Mouse (Mus musculus): ENCODE data around the gene Nr0b1. TPM values are rescaled to one million over a fixed set of nuclear protein-coding genes. Genes with fewer than 3 reads are reported as not detected.
A peak's percentile ranks its signal among the peaks of the same experiment; 100 is the strongest.

Nr0b1 gene
- not detected in 2 replicates for polyA plus RNA-seq (2014; fragmentation: Nextera tagmentation; extraction: Ambion mirVana)

DNA sequence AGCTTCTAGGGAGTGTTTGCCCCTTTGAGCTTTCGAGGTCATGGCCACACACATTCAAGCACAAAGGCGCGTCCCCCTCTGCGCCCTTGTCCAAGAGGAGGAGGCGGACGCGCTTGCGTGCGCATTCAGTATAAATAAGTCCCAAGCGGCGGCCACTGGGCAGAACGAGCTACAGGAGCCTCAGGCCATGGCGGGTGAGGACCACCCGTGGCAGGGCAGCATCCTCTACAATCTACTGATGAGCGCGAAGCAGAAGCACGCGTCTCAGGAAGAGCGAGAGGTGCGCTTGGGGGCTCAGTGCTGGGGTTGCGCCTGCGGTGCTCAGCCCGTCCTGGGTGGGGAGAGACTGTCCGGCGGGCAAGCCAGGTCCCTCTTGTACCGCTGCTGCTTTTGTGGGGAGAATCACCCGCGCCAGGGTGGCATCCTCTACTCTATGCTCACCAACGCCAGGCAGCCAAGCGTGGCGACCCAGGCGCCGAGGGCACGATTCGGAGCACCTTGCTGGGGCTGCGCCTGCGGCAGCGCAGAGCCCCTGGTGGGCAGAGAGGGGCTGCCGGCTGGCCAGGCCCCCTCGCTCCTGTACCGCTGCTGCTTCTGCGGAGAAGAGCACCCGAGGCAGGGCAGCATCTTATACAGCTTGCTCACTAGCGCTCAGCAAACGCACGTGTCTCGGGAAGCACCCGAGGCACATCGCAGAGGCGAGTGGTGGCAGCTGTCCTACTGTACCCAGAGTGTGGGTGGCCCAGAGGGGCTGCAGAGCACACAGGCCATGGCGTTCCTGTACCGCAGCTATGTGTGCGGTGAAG lies at the start of gene Nr0b1:
Nr0b1 (plus strand) TSS at position 151 of the 806 bp plus-strand sequence.
- Histone ChIP-seq H3K27me3 (ENCODE audit: control insufficient read depth, insufficient read depth, low read length) (peaks cover 26% of the 10 kb centered on the region), H3K36me3 (ENCODE audit: control insufficient read depth, insufficient read depth, low read length) (no peaks in the 10 kb centered on the region), H3K9me3 (ENCODE audit: control insufficient read depth, low read length) (no peaks in the 10 kb centered on the region), H3K4me2 (ENCODE audit: low read length) (peak within 1 kb of the TSS; percentile 66), H3K27ac (replicated peaks in 1 of 2; ENCODE audit: control insufficient read depth in 1 of 2, insufficient read depth in 1 of 2, low read depth in 2 of 2, low read length in 2 of 2) (no peak within 1 kb of the TSS), H3K9ac (ENCODE audit: low read length) (no peak within 1 kb of the TSS), H3K4me1 (ENCODE audit: control insufficient read depth in 2 of 2, insufficient read depth in 2 of 2, low read length in 2 of 2) (no peaks in the 10 kb centered on the region), H3K4me3 (ENCODE audit: control insufficient read depth in 1 of 2, insufficient read depth in 1 of 2, low read depth in 1 of 2, low read length in 2 of 2) (peak within 1 kb of the TSS; percentile 23 to 31)
- ATAC-seq (ENCODE audit: insufficient number of reproducible peaks, insufficient read depth, low FRiP score, low read depth), result no peak
- WGBS, result 29% methylated on average over 53 of the region's 53 CpGs

DNA sequence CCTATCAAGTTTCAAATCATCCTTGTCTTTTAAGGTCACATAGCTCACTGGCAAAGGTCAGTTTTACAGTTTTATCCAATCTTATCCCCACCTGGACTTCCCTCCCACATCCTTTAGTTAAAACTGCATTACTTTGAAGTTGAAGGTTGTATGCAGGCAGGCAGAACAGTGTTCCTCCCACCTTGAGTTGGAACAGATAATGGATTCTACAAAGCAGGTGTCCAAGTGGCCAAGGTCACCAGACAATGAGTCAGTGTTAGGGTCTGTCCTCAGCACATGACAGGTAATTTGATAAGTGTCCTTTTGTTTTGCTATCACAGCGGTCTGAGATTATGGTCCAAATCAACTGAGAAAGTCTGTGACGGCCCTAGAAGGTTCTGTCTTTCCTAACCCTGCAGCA lies 4.3 kb upstream of the Nr0b1 start:
- no peak overlapping the region for H3K9ac ChIP-seq (ENCODE audit: low read length)
- H3K4me3 ChIP-seq (ENCODE audit: control insufficient read depth in 1 of 2, insufficient read depth in 1 of 2, low read depth in 1 of 2, low read length in 2 of 2), result no peak overlapping the region
- WGBS, result 63% methylated on average over 2 of the region's 2 CpGs
- H3K36me3 ChIP-seq (ENCODE audit: control insufficient read depth, insufficient read depth, low read length), result no peaks in the 10 kb centered on the region
- no peaks in the 10 kb centered on the region for H3K9me3 ChIP-seq (ENCODE audit: control insufficient read depth, low read length)
- peaks cover 20% of the 10 kb centered on the region for H3K27me3 ChIP-seq (ENCODE audit: control insufficient read depth, insufficient read depth, low read length)
- no peak for ATAC-seq (ENCODE audit: insufficient number of reproducible peaks, insufficient read depth, low FRiP score, low read depth)
- H3K4me1 ChIP-seq (ENCODE audit: control insufficient read depth in 2 of 2, insufficient read depth in 2 of 2, low read length in 2 of 2), result no peaks in the 10 kb centered on the region
- no peak overlapping the region for H3K27ac ChIP-seq (replicated peaks in 1 of 2; ENCODE audit: control insufficient read depth in 1 of 2, insufficient read depth in 1 of 2, low read depth in 2 of 2, low read length in 2 of 2)
- no peak overlapping the region for H3K4me2 ChIP-seq (ENCODE audit: low read length)

DNA sequence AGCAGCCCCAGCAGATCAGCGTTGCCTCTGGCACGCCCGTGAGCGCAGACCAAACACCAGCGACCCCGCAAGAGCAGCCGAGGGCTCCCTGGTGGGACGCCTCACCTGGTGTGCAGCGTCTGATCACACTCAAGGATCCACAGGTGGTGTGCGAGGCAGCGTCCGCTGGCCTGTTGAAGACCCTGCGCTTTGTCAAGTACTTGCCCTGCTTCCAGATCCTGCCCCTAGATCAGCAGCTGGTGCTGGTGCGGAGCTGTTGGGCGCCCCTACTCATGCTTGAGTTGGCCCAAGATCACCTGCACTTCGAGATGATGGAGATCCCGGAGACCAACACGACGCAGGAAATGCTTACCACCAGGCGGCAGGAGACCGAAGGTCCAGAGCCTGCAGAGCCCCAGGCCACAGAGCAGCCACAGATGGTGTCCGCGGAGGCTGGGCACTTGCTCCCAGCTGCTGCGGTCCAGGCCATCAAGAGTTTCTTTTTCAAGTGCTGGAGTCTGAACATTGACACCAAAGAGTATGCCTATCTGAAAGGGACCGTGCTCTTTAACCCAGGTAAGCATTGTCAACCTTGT lies 943 bp downstream of the Nr0b1 start:
- Histone ChIP-seq H3K4me1 (ENCODE audit: control insufficient read depth in 2 of 2, insufficient read depth in 2 of 2, low read length in 2 of 2) (no peaks in the 10 kb centered on the region), H3K27me3 (ENCODE audit: control insufficient read depth, insufficient read depth, low read length) (peaks cover 26% of the 10 kb centered on the region), H3K9ac (ENCODE audit: low read length) (no peak overlapping the region), H3K4me2 (ENCODE audit: low read length) (peak overlapping the region; percentile 66), H3K27ac (replicated peaks in 1 of 2; ENCODE audit: control insufficient read depth in 1 of 2, insufficient read depth in 1 of 2, low read depth in 2 of 2, low read length in 2 of 2) (no peak overlapping the region), H3K36me3 (ENCODE audit: control insufficient read depth, insufficient read depth, low read length) (no peaks in the 10 kb centered on the region), H3K4me3 (ENCODE audit: control insufficient read depth in 1 of 2, insufficient read depth in 1 of 2, low read depth in 1 of 2, low read length in 2 of 2) (peak overlapping the region; percentile 23 to 31), H3K9me3 (ENCODE audit: control insufficient read depth, low read length) (no peaks in the 10 kb centered on the region)
- ATAC-seq (ENCODE audit: insufficient number of reproducible peaks, insufficient read depth, low FRiP score, low read depth), result no peak
- WGBS, result 20% methylated on average over 25 of the region's 25 CpGs

DNA sequence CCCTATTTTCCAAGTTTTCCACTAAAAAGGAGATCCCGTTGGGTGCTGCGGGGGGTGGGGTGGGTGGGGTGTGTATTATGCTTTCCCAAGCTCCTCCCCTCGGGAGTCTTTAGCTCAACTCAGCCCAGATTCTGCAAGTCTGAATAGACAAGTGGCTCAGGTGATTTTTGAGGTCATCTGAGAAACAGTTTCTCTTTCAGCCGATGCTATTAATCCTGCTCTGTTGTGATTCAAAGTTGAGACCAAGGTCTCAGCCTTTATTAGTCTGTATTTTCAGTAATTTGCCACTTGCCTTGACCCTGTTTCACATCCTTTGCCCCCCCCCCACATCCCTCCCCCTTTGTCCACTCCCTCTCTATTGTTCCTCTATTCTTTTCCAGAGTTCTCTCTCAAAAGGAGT lies 1.8 kb downstream of the Nr0b1 start:
- Histone ChIP-seq H3K27me3 (ENCODE audit: control insufficient read depth, insufficient read depth, low read length) (peaks cover 26% of the 10 kb centered on the region), H3K4me3 (ENCODE audit: control insufficient read depth in 1 of 2, insufficient read depth in 1 of 2, low read depth in 1 of 2, low read length in 2 of 2) (no peak overlapping the region), H3K9ac (ENCODE audit: low read length) (no peak overlapping the region), H3K4me2 (ENCODE audit: low read length) (no peak overlapping the region), H3K27ac (replicated peaks in 1 of 2; ENCODE audit: control insufficient read depth in 1 of 2, insufficient read depth in 1 of 2, low read depth in 2 of 2, low read length in 2 of 2) (no peak overlapping the region), H3K4me1 (ENCODE audit: control insufficient read depth in 2 of 2, insufficient read depth in 2 of 2, low read length in 2 of 2) (no peaks in the 10 kb centered on the region), H3K36me3 (ENCODE audit: control insufficient read depth, insufficient read depth, low read length) (no peaks in the 10 kb centered on the region), H3K9me3 (ENCODE audit: control insufficient read depth, low read length) (no peaks in the 10 kb centered on the region)
- ATAC-seq (ENCODE audit: insufficient number of reproducible peaks, insufficient read depth, low FRiP score, low read depth), result no peak
- WGBS, result 52% methylated on average over 4 of the region's 4 CpGs

DNA sequence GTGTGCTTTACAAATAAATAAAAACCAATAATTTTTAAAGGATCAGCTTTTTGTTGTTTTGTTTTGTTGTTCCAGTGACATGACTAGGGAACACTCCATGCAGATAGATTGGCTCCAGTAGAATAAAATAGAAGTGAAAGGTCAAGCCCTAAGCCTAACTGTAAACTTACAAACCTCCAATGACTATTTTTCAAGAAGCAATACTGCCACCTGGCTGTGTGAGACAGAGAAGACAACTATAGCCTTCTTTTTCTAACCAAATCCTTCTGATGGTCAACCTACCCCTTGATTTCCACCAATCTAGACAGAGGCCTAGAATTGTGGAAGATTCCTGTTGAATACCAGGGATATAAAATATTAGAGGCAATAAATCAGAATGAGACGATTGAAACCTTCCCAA lies 45.7 kb downstream of the Nr0b1 start:
- no peaks in the 10 kb centered on the region for H3K4me1 ChIP-seq (ENCODE audit: control insufficient read depth in 2 of 2, insufficient read depth in 2 of 2, low read length in 2 of 2)
- ATAC-seq (ENCODE audit: insufficient number of reproducible peaks, insufficient read depth, low FRiP score, low read depth), result no peak
- no peaks in the 10 kb centered on the region for H3K36me3 ChIP-seq (ENCODE audit: control insufficient read depth, insufficient read depth, low read length)
- WGBS, result no CpG with 5 or more reads among the region's 1 CpGs
- H3K9ac ChIP-seq (ENCODE audit: low read length), result no peak overlapping the region
- no peak overlapping the region for H3K4me2 ChIP-seq (ENCODE audit: low read length)
- H3K4me3 ChIP-seq (ENCODE audit: control insufficient read depth in 1 of 2, insufficient read depth in 1 of 2, low read depth in 1 of 2, low read length in 2 of 2), result no peak overlapping the region
- no peaks in the 10 kb centered on the region for H3K9me3 ChIP-seq (ENCODE audit: control insufficient read depth, low read length)
- no peak overlapping the region for H3K27ac ChIP-seq (replicated peaks in 1 of 2; ENCODE audit: control insufficient read depth in 1 of 2, insufficient read depth in 1 of 2, low read depth in 2 of 2, low read length in 2 of 2)
- no peaks in the 10 kb centered on the region for H3K27me3 ChIP-seq (ENCODE audit: control insufficient read depth, insufficient read depth, low read length)

Other genes with a start within 250 kb of the Nr0b1 start
- not detected in 2 replicates for gene Samt3, start 147.6 kb upstream of the Nr0b1 start, polyA plus RNA-seq (2014; fragmentation: Nextera tagmentation; extraction: Ambion mirVana)
- not detected in 2 replicates for gene Mageb4, start 113.3 kb downstream of the Nr0b1 start, polyA plus RNA-seq (2014; fragmentation: Nextera tagmentation; extraction: Ambion mirVana)

All from heart, embryonic 14.5 days (tissue).